Mouse (Mus musculus) neural tube, embryonic 14.5 days (tissue): ENCODE data around the gene Dner. TPM values are rescaled to one million over a fixed set of nuclear protein-coding genes. Genes with fewer than 3 reads are reported as not detected.

Experiments
- ATAC-seq: fragments of 200-750 bp; cut with Nextera tagmentation; 2 replicates; pipeline ENCODE4 v1.8.0; 2017; ENCODE audit warnings: low read depth, mild to moderate bottlenecking, moderate TSS enrichment, moderate library complexity
- H3K27ac ChIP-seq: fragments of 300-500 bp; sonication (generic); 2 replicates; pipeline ENCODE4 v1.5.1; 2014; ENCODE audit warnings: low read depth, mild to moderate bottlenecking, control low read depth, low read length, moderate library complexity, mixed read lengths
- H3K27me3 ChIP-seq: fragments of 300-500 bp; sonication (generic); 2 replicates; pipeline ENCODE4 v1.6.1; 2014; ENCODE audit warnings: low read length; ENCODE audit not compliant: control insufficient read depth, insufficient read depth
- H3K36me3 ChIP-seq: fragments of 300-500 bp; sonication (generic); 2 replicates; pipeline ENCODE4 v1.6.1; 2014; ENCODE audit warnings: low read length, mixed read lengths; ENCODE audit not compliant: control insufficient read depth, insufficient read depth
- H3K4me1 ChIP-seq: fragments of 300-500 bp; sonication (generic); 2 replicates; pipeline ENCODE4 v1.6.1; 2014; ENCODE audit warnings: low read length; ENCODE audit not compliant: control insufficient read depth, insufficient read depth
- H3K4me2 ChIP-seq: fragments of 300-500 bp; sonication (generic); 2 replicates; pipeline ENCODE4 v1.6.1; 2014; ENCODE audit warnings: mild to moderate bottlenecking, low read depth, low read length, control low read depth
- H3K4me3 ChIP-seq: fragments of 300-500 bp; sonication (generic); 2 replicates; pipeline ENCODE4 v1.5.1; 2014; ENCODE audit warnings: low read depth, low read length, control low read depth, mixed read lengths
- H3K9ac ChIP-seq: fragments of 300-500 bp; sonication (generic); replicated peaks from 2 replicates; pipeline ENCODE4 v1.6.1; 2014; ENCODE audit warnings: low read depth, mild to moderate bottlenecking, control low read depth, low read length, mixed read lengths
- H3K9me3 ChIP-seq: fragments of 300-500 bp; sonication (generic); 2 replicates; pipeline ENCODE4 v1.6.1; 2016; ENCODE audit warnings: low read length; ENCODE audit not compliant: control insufficient read depth
- WGBS: fragments of 180-500 bp; shearing (Covaris S2); extraction: QIAGEN DNeasy Blood & Tissue Kit; methylation state at CpG from one replicate; pipeline ENCODE4 v1.1.7; 2014; 5-methylcytosine and 5-hydroxymethylcytosine counted together
- polyA plus RNA-seq: library from polyadenylated mRNA; unstranded; fragments of >200 nt; fragmentation: Nextera tagmentation; extraction: Ambion mirVana; gene quantifications from 2 replicates; pipeline ENCODE4 v1.2.1, GENCODE M21; 2014

The Dner gene
- polyA plus RNA-seq, 1 experiment from 2014 or later: 342 TPM

- Histone ChIP-seq H3K4me1 (no peaks in the 10 kb centered on the region), H3K27me3 (no peaks in the 10 kb centered on the region), H3K4me3 (no peak overlapping the region), H3K4me2 (no peak overlapping the region), H3K9ac (no peak overlapping the region), H3K9me3 (no peaks in the 10 kb centered on the region), H3K27ac (no peak overlapping the region), H3K36me3 (no peaks in the 10 kb centered on the region)
- 86% methylated on average over 6 of the region's 6 CpGs for WGBS
- ATAC-seq: no peak
Observed at GRCm38 (mm10) chr1:84491732-84492131, 204.3 kb downstream of the Dner start.

GRCm38 (mm10) chr1:84488546-84488945, 207.5 kb downstream of the Dner start:
- H3K4me1 ChIP-seq: no peaks in the 10 kb centered on the region
- no peaks in the 10 kb centered on the region for H3K9me3 ChIP-seq
- H3K4me2 ChIP-seq: no peak overlapping the region
- H3K27ac ChIP-seq: no peak overlapping the region
- H3K36me3 ChIP-seq: no peaks in the 10 kb centered on the region
- H3K27me3 ChIP-seq: no peaks in the 10 kb centered on the region
- no peak overlapping the region for H3K9ac ChIP-seq
- no peak overlapping the region for H3K4me3 ChIP-seq
- no peak for ATAC-seq
- WGBS: 92% methylated on average over 1 of the region's 1 CpGs

GRCm38 (mm10) chr1:84485066-84485465, 211.0 kb downstream of the Dner start:
- H3K27me3 ChIP-seq: no peaks in the 10 kb centered on the region

GRCm38 (mm10) chr1:84484577-84484976, 211.4 kb downstream of the Dner start:
- no peaks in the 10 kb centered on the region for H3K36me3 ChIP-seq
- H3K4me3 ChIP-seq: no peak overlapping the region
- H3K9me3 ChIP-seq: no peaks in the 10 kb centered on the region
- H3K9ac ChIP-seq: no peak overlapping the region
- no peak for ATAC-seq
- 87% methylated on average over 3 of the region's 3 CpGs for WGBS
- no peak overlapping the region for H3K27ac ChIP-seq
- H3K4me2 ChIP-seq: no peak overlapping the region
- H3K27me3 ChIP-seq: no peaks in the 10 kb centered on the region
- H3K4me1 ChIP-seq: no peaks in the 10 kb centered on the region

More at GRCm38 (mm10) chr1:84485066-84485465, 211.0 kb downstream of the Dner start:
- H3K27ac ChIP-seq: no peak overlapping the region
- no peak overlapping the region for H3K4me2 ChIP-seq
- no peaks in the 10 kb centered on the region for H3K36me3 ChIP-seq
- ATAC-seq: no peak
- H3K9me3 ChIP-seq: no peaks in the 10 kb centered on the region
- H3K4me3 ChIP-seq: no peak overlapping the region
- no peaks in the 10 kb centered on the region for H3K4me1 ChIP-seq
- no peak overlapping the region for H3K9ac ChIP-seq

- no peaks in the 10 kb centered on the region for H3K27me3 ChIP-seq
- no peaks in the 10 kb centered on the region for H3K36me3 ChIP-seq
- H3K4me3 ChIP-seq: no peak overlapping the region
- H3K9ac ChIP-seq: no peak overlapping the region
- no peaks in the 10 kb centered on the region for H3K9me3 ChIP-seq
- ATAC-seq: no peak
- H3K4me1 ChIP-seq: no peaks in the 10 kb centered on the region
- H3K4me2 ChIP-seq: no peak overlapping the region
- 73% methylated on average over 8 of the region's 8 CpGs for WGBS
- H3K27ac ChIP-seq: 0 out of 2 replicates have a peak overlapping the region, but pooled peaks have one; percentile 16
Observed at GRCm38 (mm10) chr1:84479976-84480375, 216.0 kb downstream of the Dner start.

- H3K27ac ChIP-seq: no peak overlapping the region
- no peaks in the 10 kb centered on the region for H3K36me3 ChIP-seq
- no peak for ATAC-seq
Observed at GRCm38 (mm10) chr1:84474274-84474673, 221.7 kb downstream of the Dner start.

GRCm38 (mm10) chr1:84472260-84472659, 223.8 kb downstream of the Dner start:
- Histone ChIP-seq H3K9me3 (no peaks in the 10 kb centered on the region), H3K27ac (no peak overlapping the region), H3K36me3 (no peaks in the 10 kb centered on the region), H3K4me1 (no peaks in the 10 kb centered on the region), H3K27me3 (no peaks in the 10 kb centered on the region), H3K9ac (no peak overlapping the region), H3K4me2 (no peak overlapping the region), H3K4me3 (no peak overlapping the region)
- WGBS: 86% methylated on average over 2 of the region's 2 CpGs
- ATAC-seq: no peak

More at GRCm38 (mm10) chr1:84474274-84474673, 221.7 kb downstream of the Dner start:
- WGBS: 86% methylated on average over 3 of the region's 3 CpGs
- Histone ChIP-seq H3K27me3 (no peaks in the 10 kb centered on the region), H3K9me3 (no peaks in the 10 kb centered on the region), H3K9ac (no peak overlapping the region), H3K4me2 (no peak overlapping the region), H3K4me1 (no peaks in the 10 kb centered on the region), H3K4me3 (no peak overlapping the region)

GRCm38 (mm10) chr1:84470342-84470741, 225.7 kb downstream of the Dner start:
- no peaks in the 10 kb centered on the region for H3K4me1 ChIP-seq
- 70% methylated on average over 4 of the region's 4 CpGs for WGBS
- H3K27me3 ChIP-seq: no peaks in the 10 kb centered on the region
- no peak overlapping the region for H3K9ac ChIP-seq
- no peak for ATAC-seq
- no peak overlapping the region for H3K4me3 ChIP-seq
- H3K36me3 ChIP-seq: no peaks in the 10 kb centered on the region
- no peak overlapping the region for H3K27ac ChIP-seq
- no peaks in the 10 kb centered on the region for H3K9me3 ChIP-seq
- H3K4me2 ChIP-seq: no peak overlapping the region

- WGBS: 61% methylated on average over 3 of the region's 3 CpGs
- Histone ChIP-seq H3K4me3 (no peak overlapping the region), H3K9ac (no peak overlapping the region), H3K27ac (no peak overlapping the region), H3K4me2 (no peak overlapping the region), H3K36me3 (no peaks in the 10 kb centered on the region), H3K27me3 (no peaks in the 10 kb centered on the region), H3K9me3 (no peaks in the 10 kb centered on the region), H3K4me1 (no peaks in the 10 kb centered on the region)
- ATAC-seq: no peak
Observed at GRCm38 (mm10) chr1:84467664-84468063, 228.4 kb downstream of the Dner start.

- H3K4me1 ChIP-seq: no peaks in the 10 kb centered on the region
- no peaks in the 10 kb centered on the region for H3K27me3 ChIP-seq
- no peaks in the 10 kb centered on the region for H3K36me3 ChIP-seq
- H3K9me3 ChIP-seq: no peaks in the 10 kb centered on the region
- no peak for ATAC-seq
- WGBS: 89% methylated on average over 3 of the region's 3 CpGs
- H3K27ac ChIP-seq: no peak overlapping the region
- no peak overlapping the region for H3K4me3 ChIP-seq
- H3K4me2 ChIP-seq: no peak overlapping the region
- H3K9ac ChIP-seq: no peak overlapping the region
Observed at GRCm38 (mm10) chr1:84464761-84465160, 231.3 kb downstream of the Dner start.
